ENCODE assay signal across 28 mouse cellular contexts in genomic region chr8:13657479-13657878, GRCm38 (mm10). TPM values are rescaled to one million over a fixed set of nuclear protein-coding genes. Genes with fewer than 3 reads are reported as not detected.
DNase-seq lines count a peak whose midpoint lies in the region; ATAC-seq and TF ChIP-seq lines count a peak whose summit lies in the region.
"Had no signal": no experiment of that assay in that cellular context is flagged by ENCODE, and none has a peak within 500 bp of the region (broad histone marks: within the 10 kb centered on the region; RNA-seq: fewer than 3 reads in every experiment).

No protein-coding gene starts in this region.

- H3K27ac ChIP-seq in heart, postnatal 0 days (ENCODE audit: low read depth), result peak overlapping the region; percentile 36; the same call in 1 of the 2 replicates
- H3K27ac ChIP-seq in stomach, postnatal 0 days (replicated peaks), result peak overlapping the region; percentile 20; the same call in 1 of the 2 replicates
- H3K27ac ChIP-seq: embryonic facial prominence, embryonic 12.5 days; kidney, embryonic 15.5 days; limb, embryonic 13.5 days; liver, embryonic 13.5 days; neural tube, embryonic 12.5 days had no signal

- peak; percentile 92 for DNase-seq in heart, adult 11 months
- no peak for DNase-seq in heart, adult 18-20 months
- no peak for DNase-seq in heart, postnatal 0 days (ENCODE audit: low spot score)
- no peak for DNase-seq in heart, adult 9 months (ENCODE audit: low spot score in 2 of 2)
- no peak for DNase-seq in stomach, postnatal 0 days (ENCODE audit: low spot score)
- DNase-seq: adrenal gland, postnatal 36 days; B cell, adult 2 months; cerebellum, adult 9-11 months; kidney, adult 11 months; kidney, postnatal 36 days; liver, embryonic 13.5 days; lung, embryonic 14.5 days; midbrain, embryonic 14.5 days; right cerebral cortex, postnatal 14 days had no signal

- no peak overlapping the region for H3K4me2 ChIP-seq in heart, postnatal 0 days (ENCODE audit: low read depth, low read length)
- no peak overlapping the region for H3K4me2 ChIP-seq in stomach, postnatal 0 days (replicated peaks; ENCODE audit: low read depth)
- H3K4me2 ChIP-seq: embryonic facial prominence, embryonic 12.5 days; kidney, embryonic 15.5 days; limb, embryonic 13.5 days; liver, embryonic 13.5 days; lung, embryonic 14.5 days; neural tube, embryonic 12.5 days had no signal

- no peaks in the 10 kb centered on the region for H3K27me3 ChIP-seq in heart, postnatal 0 days (ENCODE audit: control insufficient read depth, insufficient read depth, low read length)
- H3K27me3 ChIP-seq in megakaryocyte, embryonic 14.5 days (replicated peaks), result no peaks in the 10 kb centered on the region
- H3K27me3 ChIP-seq in stomach, postnatal 0 days (ENCODE audit: control insufficient read depth, insufficient read depth, low read length), result no peaks in the 10 kb centered on the region
- H3K27me3 ChIP-seq: CH12.LX; embryonic facial prominence, embryonic 12.5 days; kidney, embryonic 15.5 days; limb, embryonic 13.5 days; liver, embryonic 13.5 days; neural tube, embryonic 12.5 days; Patski had no signal

- TF ChIP-seq CTCF in heart, postnatal 0 days (IDR thresholded peaks at IDR 0.05; ENCODE audit: low read depth), result no peak
- no peak for TF ChIP-seq CTCF in stomach, postnatal 0 days (IDR thresholded peaks at IDR 0.05; ENCODE audit: low read depth)

- no peak overlapping the region for H3K9ac ChIP-seq in heart, postnatal 0 days (replicated peaks; ENCODE audit: low read depth, low read length)
- no peak overlapping the region for H3K9ac ChIP-seq in stomach, postnatal 0 days (ENCODE audit: low read length)
- H3K9ac ChIP-seq: embryonic facial prominence, embryonic 12.5 days; kidney, embryonic 15.5 days; limb, embryonic 13.5 days; liver, embryonic 13.5 days; lung, embryonic 14.5 days; neural tube, embryonic 12.5 days had no signal

- no peaks in the 10 kb centered on the region for H3K36me3 ChIP-seq in heart, postnatal 0 days (replicated peaks; ENCODE audit: control insufficient read depth, insufficient read depth, low read length)
- H3K36me3 ChIP-seq in megakaryocyte, embryonic 14.5 days (replicated peaks; ENCODE audit: low read length), result peaks cover 99% of the 10 kb centered on the region
- H3K36me3 ChIP-seq in stomach, postnatal 0 days (ENCODE audit: control insufficient read depth, insufficient read depth, low read length), result no peaks in the 10 kb centered on the region
- H3K36me3 ChIP-seq: embryonic facial prominence, embryonic 12.5 days; G1E; kidney, embryonic 15.5 days; limb, embryonic 13.5 days; liver, embryonic 13.5 days; neural tube, embryonic 12.5 days had no signal

- H3K9me3 ChIP-seq in heart, postnatal 0 days (replicated peaks; ENCODE audit: control insufficient read depth, low read length), result no peaks in the 10 kb centered on the region
- H3K9me3 ChIP-seq in megakaryocyte, embryonic 14.5 days, result no peaks in the 10 kb centered on the region
- H3K9me3 ChIP-seq in stomach, postnatal 0 days (ENCODE audit: control insufficient read depth, low read length), result no peaks in the 10 kb centered on the region
- H3K9me3 ChIP-seq: embryonic facial prominence, embryonic 12.5 days; G1E; kidney, embryonic 15.5 days; limb, embryonic 13.5 days; liver, embryonic 13.5 days; neural tube, embryonic 12.5 days had no signal

- no peak overlapping the region for H3K4me3 ChIP-seq in heart, postnatal 0 days (ENCODE audit: low read depth, low read length)
- peak overlapping the region; percentile 78 for H3K4me3 ChIP-seq in megakaryocyte, embryonic 14.5 days (replicated peaks)
- H3K4me3 ChIP-seq in stomach, postnatal 0 days (ENCODE audit: low read depth, low read length), result no peak overlapping the region
- H3K4me3 ChIP-seq: embryonic facial prominence, embryonic 12.5 days; kidney, embryonic 15.5 days; limb, embryonic 13.5 days; liver, embryonic 13.5 days; neural tube, embryonic 12.5 days had no signal

- H3K4me1 ChIP-seq in heart, postnatal 0 days (ENCODE audit: control insufficient read depth, insufficient read depth), result peaks cover 22% of the 10 kb centered on the region
- H3K4me1 ChIP-seq in megakaryocyte, embryonic 14.5 days, result peaks cover 100% of the 10 kb centered on the region
- H3K4me1 ChIP-seq in stomach, postnatal 0 days (replicated peaks; ENCODE audit: control insufficient read depth, insufficient read depth), result no peaks in the 10 kb centered on the region
- H3K4me1 ChIP-seq: embryonic facial prominence, embryonic 12.5 days; limb, embryonic 13.5 days; neural tube, embryonic 12.5 days had no signal

- WGBS in heart, postnatal 0 days, result 47% methylated on average over 12 of the region's 12 CpGs
- WGBS in stomach, postnatal 0 days, result 70% methylated on average over 12 of the region's 12 CpGs

- no peak for TF ChIP-seq EP300 in heart, postnatal 0 days (IDR thresholded peaks at IDR 0.05; ENCODE audit: low read depth)
- no peak for TF ChIP-seq EP300 in stomach, postnatal 0 days (optimal IDR thresholded peaks at IDR 0.05)

- ATAC-seq in heart, postnatal 0 days (ENCODE audit: insufficient read depth, low read depth), result no peak
- no peak for ATAC-seq in megakaryocyte, adult 5-6 weeks (ENCODE audit: poor library complexity, severe bottlenecking)
- ATAC-seq in stomach, postnatal 0 days (ENCODE audit: low FRiP score, low TSS enrichment), result no peak
- ATAC-seq: Patski had no signal

RNA-seq across cellular contexts. Expression of gene Rasa3, which starts 19.9 kb away (rescaled TPM):
- total RNA-seq in heart, adult 18-20 months (2021), result 10 to 100 TPM; 11.2 to 14.0 TPM
- 27.7 and 29.9 TPM in 2 replicates for total RNA-seq in heart, postnatal 0 days (2014; rRNA removed; ENCODE audit: low replicate concordance)
- 11.8 and 13.2 TPM in 2 replicates for polyA plus RNA-seq in heart, postnatal 0 days (2015; fragmentation: Nextera tagmentation; extraction: Ambion mirVana)
- polyA plus RNA-seq in megakaryocyte, embryonic 14.5 days (2012; ENCODE audit: insufficient read depth, low replicate concordance), result 86.3 and 103 TPM in 2 replicates
- total RNA-seq in megakaryocyte, adult 5-6 weeks (2015), result 72.8 and 75.0 TPM in 2 replicates
- total RNA-seq in megakaryocyte, adult 5-6 weeks (2017), result 159 and 164 TPM in 2 replicates
- polyA plus RNA-seq in stomach, postnatal 0 days (2015; fragmentation: Nextera tagmentation; extraction: Ambion mirVana), result 12.0 and 12.4 TPM in 2 replicates

RNA-seq across cellular contexts. Expression of gene Cfap97d2, which starts 48.2 kb away (rescaled TPM):
- under 1 TPM in 1 of 2 experiments, not detected in 1; 0.26 TPM for total RNA-seq in heart, adult 18-20 months (2021)
- total RNA-seq in heart, postnatal 0 days (2014; rRNA removed; ENCODE audit: low replicate concordance), result not detected in 2 replicates
- polyA plus RNA-seq in heart, postnatal 0 days (2015; fragmentation: Nextera tagmentation; extraction: Ambion mirVana), result 0.10 TPM in 1 of 2 replicates, not detected in the other
- 6.9 TPM in 1 of 2 replicates, not detected in the other for polyA plus RNA-seq in megakaryocyte, embryonic 14.5 days (2012; ENCODE audit: insufficient read depth, low replicate concordance)
- total RNA-seq in megakaryocyte, adult 5-6 weeks (2015), result not detected in 2 replicates
- total RNA-seq in megakaryocyte, adult 5-6 weeks (2017), result not detected in 2 replicates
- polyA plus RNA-seq in stomach, postnatal 0 days (2015; fragmentation: Nextera tagmentation; extraction: Ambion mirVana), result 0.13 and 0.17 TPM in 2 replicates
- total RNA-seq: adrenal gland, adult 18-20 months; CH12.LX; gastrocnemius, adult 18-20 months; megakaryocyte-erythroid progenitor cell, adult 5-6 weeks had no signal
- polyA plus RNA-seq: G1E; heart, embryonic 14.5 days; kidney, embryonic 15.5 days; limb, embryonic 13.5 days; liver, embryonic 13.5 days; lung, embryonic 14.5 days; Patski; thymus, postnatal 0 days had no signal
